Mouse (Mus musculus): ENCODE measurements around the gene Clasp1.

Clasp1 gene

GRCm38 (mm10) chr1:118660880-118661465, 272.1 kb downstream of the Clasp1 start:
- DNase-seq (ENCODE audit: low read depth): no peak
